Mouse (Mus musculus) pancreas, adult 10 weeks (tissue): ENCODE measurements around the gene Plac8. TPM values are rescaled to one million over a fixed set of nuclear protein-coding genes. Genes with fewer than 3 reads are reported as not detected.

Experiments
- polyA plus RNA-seq: library from polyadenylated mRNA; stranded (reverse); fragments of 350-450 nt; fragmentation: Illumina TruSeq; extraction: RNeasy Lipid Tissue Mini Kit (QIAGEN cat#74804); gene quantifications from one replicate; pipeline ENCODE4 v1.2.3, GENCODE M21; 2015; ENCODE audit warnings: low read depth, low replicate concordance; ENCODE audit not compliant: insufficient read depth

Gene Plac8
- polyA plus RNA-seq: 6.4 TPM

GRCm38 (mm10) chr5:100572069-100572468 is at the start of gene Plac8:
Plac8 (minus strand) TSS chr5:100572245.

DNA sequence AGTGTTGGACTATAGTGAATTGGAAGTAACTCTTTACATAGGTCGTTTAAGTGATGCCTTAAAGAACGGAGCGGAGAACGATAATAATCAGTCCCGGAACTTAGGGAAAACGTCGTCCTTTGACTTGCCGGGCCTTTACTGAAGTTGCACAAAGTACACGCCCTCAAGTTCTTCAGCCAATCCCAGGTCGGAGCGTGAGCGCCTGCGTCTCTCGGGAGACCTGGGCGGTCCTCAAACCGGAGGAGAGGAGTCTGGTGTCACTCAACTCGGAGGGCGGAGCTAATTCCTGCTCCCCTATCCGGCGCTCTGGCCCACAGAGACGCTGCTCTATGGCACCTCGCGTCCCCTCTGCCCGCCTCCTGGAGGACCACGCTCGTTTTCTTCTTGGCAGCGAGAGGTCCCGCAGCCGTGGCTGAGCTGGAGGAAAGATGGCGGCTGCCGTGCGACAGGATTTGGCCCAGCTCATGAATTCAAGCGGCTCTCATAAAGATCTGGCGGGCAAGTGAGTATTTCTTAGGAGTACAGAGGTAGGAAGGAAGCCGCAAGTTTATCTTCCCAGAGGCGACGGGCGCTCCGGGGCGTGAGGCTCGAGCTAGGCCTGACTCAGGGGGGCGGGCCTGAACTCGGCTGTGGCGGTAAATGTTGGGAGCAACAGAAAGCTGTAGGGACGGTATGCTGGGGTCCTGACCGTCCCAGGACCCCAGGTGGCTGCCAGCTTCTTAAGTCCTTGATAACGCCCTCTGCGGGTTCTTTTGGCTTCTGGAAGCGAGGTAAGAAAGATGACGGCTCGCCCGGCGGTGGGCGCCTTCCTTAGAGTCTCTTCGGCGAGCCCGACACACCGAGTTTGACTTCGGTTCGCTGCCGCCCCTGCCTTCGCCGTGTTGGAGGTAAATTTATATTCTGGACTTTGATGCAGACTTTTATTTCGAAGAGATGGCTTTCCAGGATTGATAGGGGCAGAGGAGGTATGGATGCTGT is 53.7 kb downstream of the Plac8 start, which contains the start of gene Cops4:
Cops4 (plus strand) TSS at position 261 of the 978 bp plus-strand sequence.

Other genes with a start within 250 kb of the Plac8 start
- 101 TPM for gene Sec31a, start 156.0 kb downstream of the Plac8 start, polyA plus RNA-seq
- gene Lin54, start 71.6 kb downstream of the Plac8 start, polyA plus RNA-seq: 2.1 TPM
- 13.6 TPM for gene Cops4, start 53.9 kb downstream of the Plac8 start, polyA plus RNA-seq
- 17.4 TPM for gene Coq2, start 102.9 kb upstream of the Plac8 start, polyA plus RNA-seq
- gene Hpse, start 147.5 kb upstream of the Plac8 start, polyA plus RNA-seq: 1.4 TPM
- gene Helq, start 226.4 kb upstream of the Plac8 start, polyA plus RNA-seq: 8.1 TPM
- gene Mrps18c, start 226.4 kb upstream of the Plac8 start, polyA plus RNA-seq: 18.7 TPM
- 1.00 TPM for gene Abraxas1, start 248.7 kb upstream of the Plac8 start, polyA plus RNA-seq